28 mouse cellular contexts compared by ENCODE assay signal in the genomic region with DNA sequence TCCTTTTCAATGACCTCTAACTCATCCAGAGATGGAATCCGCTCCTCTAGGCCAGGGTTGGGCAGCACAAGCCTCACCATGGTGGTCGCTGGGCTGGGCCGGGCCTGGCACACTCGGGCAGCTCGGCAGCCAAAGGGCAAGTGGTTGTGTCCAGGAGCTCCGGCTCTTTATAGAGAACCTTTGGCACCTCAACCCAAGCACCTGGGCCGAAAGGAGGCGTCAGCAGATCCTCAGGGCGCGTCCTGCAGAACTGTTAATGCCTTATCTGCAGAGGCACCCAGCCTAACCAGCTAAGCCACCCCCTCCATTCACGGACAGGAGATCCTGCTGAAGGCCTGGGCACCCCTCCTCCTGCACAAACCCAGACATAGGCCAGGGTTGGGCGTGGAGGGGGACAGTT. TPM values are rescaled to one million over a fixed set of nuclear protein-coding genes. Genes with fewer than 3 reads are reported as not detected.
DNase-seq lines count a peak whose midpoint lies in the region; ATAC-seq and TF ChIP-seq lines count a peak whose summit lies in the region.
"Had no signal": no experiment of that assay in that cellular context is flagged by ENCODE, and none has a peak within 500 bp of the region (broad histone marks: within the 10 kb centered on the region; RNA-seq: fewer than 3 reads in every experiment).

No protein-coding gene starts in this region.

- H3K4me2 ChIP-seq in stomach, embryonic 16.5 days (ENCODE audit: low read depth, low read length): no peak overlapping the region
- no peak overlapping the region for H3K4me2 ChIP-seq in stomach, postnatal 0 days (replicated peaks; ENCODE audit: low read depth)
- H3K4me2 ChIP-seq: embryonic facial prominence, embryonic 15.5 days; forebrain, embryonic 12.5 days; heart, embryonic 13.5 days; hindbrain, embryonic 15.5 days; limb, embryonic 12.5 days; midbrain, embryonic 12.5 days had no signal

- ATAC-seq in stomach, embryonic 16.5 days (ENCODE audit: insufficient read depth, low FRiP score): peak; percentile 34; the same call in 1 of the 2 replicates
- ATAC-seq in stomach, postnatal 0 days (ENCODE audit: low FRiP score, low TSS enrichment): no peak
- ATAC-seq: inflammation-experienced regulatory T-cells, adult 6 months had no signal

- H3K36me3 ChIP-seq in stomach, embryonic 16.5 days (ENCODE audit: control insufficient read depth, insufficient read depth, low read length): no peaks in the 10 kb centered on the region
- H3K36me3 ChIP-seq in stomach, postnatal 0 days (ENCODE audit: control insufficient read depth, insufficient read depth, low read length): no peaks in the 10 kb centered on the region
- H3K36me3 ChIP-seq: embryonic facial prominence, embryonic 10.5 days; embryonic facial prominence, embryonic 15.5 days; forebrain, embryonic 12.5 days; heart, embryonic 13.5 days; hindbrain, embryonic 10.5 days; hindbrain, embryonic 15.5 days; limb, embryonic 12.5 days; midbrain, embryonic 12.5 days had no signal

- H3K4me1 ChIP-seq in stomach, embryonic 16.5 days (ENCODE audit: control insufficient read depth, insufficient read depth, low read length): no peaks in the 10 kb centered on the region
- no peaks in the 10 kb centered on the region for H3K4me1 ChIP-seq in stomach, postnatal 0 days (replicated peaks; ENCODE audit: control insufficient read depth, insufficient read depth)
- H3K4me1 ChIP-seq: embryonic facial prominence, embryonic 10.5 days; embryonic facial prominence, embryonic 15.5 days; forebrain, embryonic 12.5 days; heart, embryonic 13.5 days; hindbrain, embryonic 10.5 days; hindbrain, embryonic 15.5 days; limb, embryonic 12.5 days; midbrain, embryonic 12.5 days had no signal

- H3K27ac ChIP-seq in stomach, embryonic 16.5 days (ENCODE audit: low read length): no peak overlapping the region
- no peak overlapping the region for H3K27ac ChIP-seq in stomach, postnatal 0 days (replicated peaks)
- H3K27ac ChIP-seq: embryonic facial prominence, embryonic 10.5 days; embryonic facial prominence, embryonic 15.5 days; forebrain, embryonic 12.5 days; heart, embryonic 13.5 days; hindbrain, embryonic 10.5 days; hindbrain, embryonic 15.5 days; left cerebral cortex, adult 2 months; limb, embryonic 12.5 days; midbrain, embryonic 12.5 days had no signal

- no peaks in the 10 kb centered on the region for H3K27me3 ChIP-seq in stomach, embryonic 16.5 days (ENCODE audit: control insufficient read depth, insufficient read depth, low read length)
- no peaks in the 10 kb centered on the region for H3K27me3 ChIP-seq in stomach, postnatal 0 days (ENCODE audit: control insufficient read depth, insufficient read depth, low read length)
- H3K27me3 ChIP-seq: embryonic facial prominence, embryonic 15.5 days; forebrain, embryonic 12.5 days; hindbrain, embryonic 15.5 days; limb, embryonic 12.5 days; midbrain, embryonic 12.5 days had no signal

- TF ChIP-seq EP300 in stomach, postnatal 0 days (optimal IDR thresholded peaks at IDR 0.05): no peak

- H3K9me3 ChIP-seq in stomach, embryonic 16.5 days (replicated peaks; ENCODE audit: control insufficient read depth, low read length): no peaks in the 10 kb centered on the region
- H3K9me3 ChIP-seq in stomach, postnatal 0 days (ENCODE audit: control insufficient read depth, low read length): no peaks in the 10 kb centered on the region
- H3K9me3 ChIP-seq: embryonic facial prominence, embryonic 10.5 days; embryonic facial prominence, embryonic 15.5 days; forebrain, embryonic 12.5 days; heart, embryonic 13.5 days; hindbrain, embryonic 10.5 days; hindbrain, embryonic 15.5 days; limb, embryonic 12.5 days; megakaryocyte, embryonic 14.5 days; midbrain, embryonic 12.5 days had no signal

- no peak for DNase-seq in stomach, postnatal 0 days (ENCODE audit: low spot score)
- peak; percentile 85 for DNase-seq in kidney, adult 9 months
- peak; percentile 77 to 86 for DNase-seq in kidney, postnatal 36 days
- DNase-seq in spleen, postnatal 10 days (ENCODE audit: low spot score in 2 of 2): no peak
- DNase-seq in ovary, adult 18-20 months (ENCODE audit: low spot score): no peak
- DNase-seq: adrenal gland, postnatal 25 days; B cell, adult 2 months; gastrocnemius, postnatal 10 days; heart, postnatal 10 days; lung, postnatal 36 days; right cerebral cortex, postnatal 25 days; spleen, adult 18-20 months; thymus, postnatal 4 days had no signal

- no peak overlapping the region for H3K4me3 ChIP-seq in stomach, embryonic 16.5 days (replicated peaks; ENCODE audit: low read length)
- no peak overlapping the region for H3K4me3 ChIP-seq in stomach, postnatal 0 days (ENCODE audit: low read depth, low read length)
- H3K4me3 ChIP-seq: embryonic facial prominence, embryonic 10.5 days; embryonic facial prominence, embryonic 15.5 days; forebrain, embryonic 12.5 days; heart, embryonic 13.5 days; hindbrain, embryonic 10.5 days; hindbrain, embryonic 15.5 days; left cerebral cortex, adult 2 months; limb, embryonic 12.5 days; megakaryocyte, embryonic 14.5 days; midbrain, embryonic 12.5 days had no signal

- WGBS in stomach, embryonic 16.5 days: 80% methylated on average over 12 of the region's 12 CpGs
- 68% methylated on average over 9 of the region's 12 CpGs for WGBS in stomach, postnatal 0 days

- TF ChIP-seq CTCF in stomach, postnatal 0 days (IDR thresholded peaks at IDR 0.05; ENCODE audit: low read depth): no peak

- H3K9ac ChIP-seq in stomach, embryonic 16.5 days (ENCODE audit: low read length): no peak overlapping the region
- no peak overlapping the region for H3K9ac ChIP-seq in stomach, postnatal 0 days (ENCODE audit: low read length)
- H3K9ac ChIP-seq: embryonic facial prominence, embryonic 15.5 days; forebrain, embryonic 12.5 days; heart, embryonic 13.5 days; hindbrain, embryonic 15.5 days; limb, embryonic 12.5 days; midbrain, embryonic 12.5 days had no signal

RNA-seq across cellular contexts. Expression of a gene that starts 4.1 kb away (rescaled TPM):
- 3.3 and 3.4 TPM in 2 replicates for polyA plus RNA-seq in stomach, embryonic 16.5 days (2015; fragmentation: Nextera tagmentation; extraction: Ambion mirVana)
- polyA plus RNA-seq in stomach, postnatal 0 days (2015; fragmentation: Nextera tagmentation; extraction: Ambion mirVana): 8.8 and 9.2 TPM in 2 replicates
- polyA plus RNA-seq: heart, embryonic 13.5 days; inflammation-experienced regulatory T-cells, adult 6 months; limb, embryonic 12.5 days; lung, embryonic 16.5 days had no signal

RNA-seq across cellular contexts. Expression of a gene that starts 22.7 kb away (rescaled TPM):
- not detected in 2 replicates for polyA plus RNA-seq in stomach, embryonic 16.5 days (2015; fragmentation: Nextera tagmentation; extraction: Ambion mirVana)
- not detected in 2 replicates for polyA plus RNA-seq in stomach, postnatal 0 days (2015; fragmentation: Nextera tagmentation; extraction: Ambion mirVana)
- polyA plus RNA-seq: embryonic facial prominence, embryonic 10.5 days; embryonic facial prominence, embryonic 15.5 days; forebrain, embryonic 12.5 days; heart, embryonic 13.5 days; hindbrain, embryonic 10.5 days; hindbrain, embryonic 15.5 days; inflammation-experienced regulatory T-cells, adult 6 months; limb, embryonic 12.5 days; liver, adult 2 months; lung, embryonic 16.5 days; midbrain, embryonic 12.5 days; neural tube, embryonic 14.5 days had no signal

RNA-seq across cellular contexts. Expression of a gene that starts 32.3 kb away (rescaled TPM):
- polyA plus RNA-seq in stomach, embryonic 16.5 days (2015; fragmentation: Nextera tagmentation; extraction: Ambion mirVana): 22.8 and 26.1 TPM in 2 replicates
- polyA plus RNA-seq in stomach, postnatal 0 days (2015; fragmentation: Nextera tagmentation; extraction: Ambion mirVana): 17.9 and 19.0 TPM in 2 replicates

Comparison
In these comparisons a context has a peak if more than half of its experiments do, and no peak if none do; other contexts are left out.
1. DNase-seq: peak in kidney, adult 9 months (single experiment) and kidney, postnatal 36 days (2 of 2); none in stomach, postnatal 0 days (single experiment), spleen, postnatal 10 days (0 of 2) and ovary, adult 18-20 months (single experiment).